Mouse (Mus musculus) gastrocnemius, postnatal 4 days (tissue): ENCODE data around the gene Zbtb16. TPM values are rescaled to one million over a fixed set of nuclear protein-coding genes. Genes with fewer than 3 reads are reported as not detected.

Source experiments
- DNase-seq, 2 experiments: peaks; one replicate each; pipeline ENCODE4 v3.0.0; 2021 to 2022; ENCODE audit warnings: low spot score in 2 of 2, mixed read lengths in 2 of 2
- total RNA-seq, 2 experiments: library from RNA; stranded (reverse); gene quantifications; 2 replicates each; pipeline ENCODE4 v1.2.3; 2021

Gene Zbtb16
- total RNA-seq, 2 experiments from 2014 or later: 13.7 to 16.4 TPM

DNA sequence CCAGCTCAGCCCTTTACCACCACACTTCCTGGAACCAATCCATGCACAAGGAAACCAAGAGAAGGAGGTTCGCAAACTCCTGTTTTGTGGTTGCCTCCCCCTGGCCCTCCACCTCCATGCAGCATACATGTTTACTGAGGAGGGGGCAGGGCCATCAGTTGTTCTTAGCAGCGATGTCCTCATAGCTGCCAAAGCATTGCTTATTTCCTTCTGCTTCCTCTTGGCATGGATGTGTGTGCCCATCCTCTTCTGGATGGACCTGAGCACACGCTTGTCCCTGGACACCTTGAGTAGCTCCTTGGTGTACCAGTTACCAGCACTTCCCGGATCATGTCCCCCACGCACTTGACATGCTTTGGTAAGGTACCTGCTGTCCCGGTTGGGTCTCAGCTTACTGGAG, 64.5 kb downstream of the Zbtb16 start:
- DNase-seq: no peak

- no peak for DNase-seq
Measured at GRCm38 (mm10) chr9:48768965-48769364, 67.1 kb downstream of the Zbtb16 start.

DNA sequence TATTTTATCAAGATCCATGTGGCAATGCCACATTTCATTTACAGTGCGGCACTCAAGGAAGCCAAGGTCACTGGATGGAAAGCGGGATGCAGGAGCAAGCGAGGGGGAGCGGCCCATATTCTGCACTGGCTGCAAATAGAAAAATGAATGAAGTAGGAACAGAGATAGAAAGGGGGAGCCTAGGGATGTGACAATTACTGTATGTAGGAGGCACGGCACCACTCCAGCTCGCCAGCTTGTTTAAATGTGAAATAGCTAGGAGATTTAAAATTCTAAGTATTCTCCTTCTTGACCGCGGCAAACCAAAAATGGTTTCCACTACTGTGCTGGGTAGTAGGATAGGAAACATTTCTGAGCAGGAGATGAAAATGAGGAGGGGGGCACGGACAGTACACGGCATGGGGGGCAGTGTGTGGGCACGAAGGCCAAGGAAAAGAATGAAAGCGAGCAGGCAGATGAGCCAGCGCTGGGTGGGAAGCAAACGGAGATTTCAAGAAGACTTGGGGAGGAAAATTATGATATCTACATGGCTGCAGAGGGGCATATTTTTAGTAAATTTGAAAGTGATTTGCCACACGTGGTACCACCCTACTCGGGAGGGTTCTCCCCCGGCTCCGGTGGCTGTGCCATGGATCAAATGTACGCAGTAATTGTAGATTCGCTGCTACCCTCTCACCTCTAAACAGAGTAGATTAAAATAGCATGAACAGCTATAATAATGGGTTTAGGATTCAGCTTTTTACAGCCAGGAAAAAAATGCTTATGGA, 68.2 kb downstream of the Zbtb16 start:
- DNase-seq: no peak

- DNase-seq: no peak
Measured at GRCm38 (mm10) chr9:48765927-48766326, 70.1 kb downstream of the Zbtb16 start.

DNA sequence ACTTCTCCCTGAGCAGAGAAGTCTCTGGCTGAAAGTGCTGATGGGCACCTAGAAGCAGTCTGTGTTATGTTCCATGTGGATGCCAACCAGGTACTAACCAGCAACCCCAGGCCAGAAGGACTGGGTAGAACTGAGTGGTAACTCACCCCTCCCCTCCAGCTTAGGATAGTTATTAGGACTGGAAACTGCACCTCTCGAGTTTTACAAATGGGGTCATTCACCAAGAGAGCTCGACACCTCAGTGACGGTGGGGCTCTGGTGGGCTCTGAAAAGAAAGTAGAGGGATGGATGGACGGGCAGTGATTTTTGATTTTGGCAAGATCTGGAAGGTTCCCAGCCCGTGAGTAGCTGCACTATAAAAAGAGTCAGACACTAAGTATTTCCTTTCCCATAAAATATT, 71.7 kb downstream of the Zbtb16 start:
- no peak for DNase-seq

- DNase-seq: no peak
Measured at GRCm38 (mm10) chr9:48761732-48762637, 74.0 kb downstream of the Zbtb16 start.

DNA sequence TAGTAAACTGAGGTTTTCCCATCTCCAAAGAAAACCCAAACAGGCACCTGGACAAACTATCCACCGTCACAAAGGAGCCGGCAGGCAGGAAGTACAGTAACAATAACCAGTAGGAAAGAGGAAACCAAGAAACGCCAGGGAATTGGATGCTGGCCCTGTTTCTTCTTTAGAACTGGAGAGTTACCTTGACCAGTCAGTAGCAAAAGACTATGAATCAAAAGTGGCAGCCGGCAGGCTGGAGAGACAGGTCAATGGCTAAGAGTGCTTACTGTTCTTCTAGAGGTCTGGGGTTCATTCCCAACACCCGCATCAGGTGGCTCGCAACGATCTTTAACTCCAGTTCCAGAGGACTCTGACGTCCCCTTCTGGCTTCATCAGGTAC, 74.9 kb downstream of the Zbtb16 start:
- no peak for DNase-seq

DNA sequence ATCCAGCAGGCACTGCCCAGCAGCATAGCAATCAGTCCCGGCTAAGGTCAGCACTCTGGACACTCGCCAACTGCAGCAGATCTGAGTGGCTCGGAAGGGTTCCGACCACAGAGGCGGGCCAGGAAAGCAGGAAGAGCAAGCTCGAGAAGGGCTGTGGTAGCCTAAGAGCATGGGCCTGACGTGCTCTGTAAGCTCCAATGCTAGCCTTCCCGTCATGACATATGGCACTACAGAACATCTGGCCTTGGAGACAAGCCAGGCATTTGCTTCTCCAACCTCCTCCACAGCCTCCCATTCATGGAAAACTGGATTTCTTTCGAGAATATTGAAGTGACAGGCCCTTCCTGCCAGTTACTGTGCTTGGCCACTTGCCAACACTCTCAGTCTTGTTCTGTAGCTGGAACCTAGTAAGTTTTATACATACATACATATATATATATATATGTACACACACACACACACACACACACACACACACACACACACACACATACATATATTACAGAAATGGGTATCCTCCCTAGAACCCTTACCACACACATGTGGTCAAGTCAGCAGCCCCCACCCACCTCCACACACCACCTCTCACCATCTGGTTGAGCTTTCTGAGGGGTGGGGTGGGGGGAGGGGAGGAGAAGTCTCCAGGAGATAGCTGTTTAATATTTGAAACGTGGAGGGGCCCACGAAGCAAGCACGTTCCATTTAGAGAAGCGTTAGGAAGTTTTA, 75.4 kb downstream of the Zbtb16 start:
- DNase-seq: peak in 1 of 2 experiments; percentile 62

- no peak for DNase-seq
Measured at GRCm38 (mm10) chr9:48759098-48759497, 76.9 kb downstream of the Zbtb16 start.

GRCm38 (mm10) chr9:48757650-48758580, 78.1 kb downstream of the Zbtb16 start:
- DNase-seq: no peak

GRCm38 (mm10) chr9:48756261-48756812, 79.7 kb downstream of the Zbtb16 start:
- no peak for DNase-seq

DNA sequence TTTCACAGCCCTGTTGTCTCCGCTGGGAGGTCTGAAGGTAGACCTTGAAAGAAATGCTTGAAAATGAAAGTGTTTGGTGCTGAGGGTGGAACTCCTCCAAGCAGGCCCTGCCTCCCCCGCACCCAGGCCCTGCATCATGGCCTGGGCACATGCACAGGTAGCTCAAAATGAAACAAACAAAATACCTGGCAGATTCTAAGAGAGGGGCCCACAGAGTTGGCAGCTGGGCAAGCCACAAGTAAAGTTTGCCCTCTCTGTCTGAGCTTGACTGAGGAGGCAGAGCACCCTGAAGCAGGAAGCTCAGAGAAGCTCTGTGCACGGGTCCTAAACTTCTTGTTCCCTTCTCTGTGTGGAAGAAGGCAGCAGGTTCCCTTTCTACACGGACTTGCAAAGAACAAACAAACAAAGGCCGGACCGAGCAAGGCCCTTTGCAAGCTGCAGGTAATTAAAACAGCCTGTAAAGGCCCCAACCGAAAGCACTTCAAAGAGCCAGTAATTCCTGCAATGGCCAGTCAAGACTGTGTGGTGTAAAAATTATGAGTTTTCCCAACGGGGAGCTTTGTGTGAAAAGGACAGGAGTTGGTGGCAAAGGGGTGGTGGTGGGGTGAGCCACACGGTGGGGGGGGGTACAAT, 80.5 kb downstream of the Zbtb16 start:
- DNase-seq: no peak

DNA sequence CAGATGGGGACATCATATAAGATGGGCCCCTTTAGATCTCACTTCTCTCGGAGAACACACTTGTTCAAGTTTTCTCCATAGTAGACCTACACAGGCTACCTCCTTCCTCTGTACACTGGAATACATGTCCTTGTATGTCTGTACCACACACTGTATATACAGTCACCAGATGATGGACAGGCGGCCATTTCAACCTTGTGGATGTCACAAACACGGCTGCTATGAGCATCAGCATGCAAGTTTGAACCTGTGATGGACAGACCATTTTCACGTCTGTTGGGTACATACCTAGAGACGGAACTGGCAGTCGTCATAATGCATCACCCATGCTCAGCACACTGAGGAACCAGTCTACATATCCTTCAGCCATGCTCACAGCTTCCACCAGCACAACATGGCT, 81.6 kb downstream of the Zbtb16 start:
- no peak for DNase-seq

DNA sequence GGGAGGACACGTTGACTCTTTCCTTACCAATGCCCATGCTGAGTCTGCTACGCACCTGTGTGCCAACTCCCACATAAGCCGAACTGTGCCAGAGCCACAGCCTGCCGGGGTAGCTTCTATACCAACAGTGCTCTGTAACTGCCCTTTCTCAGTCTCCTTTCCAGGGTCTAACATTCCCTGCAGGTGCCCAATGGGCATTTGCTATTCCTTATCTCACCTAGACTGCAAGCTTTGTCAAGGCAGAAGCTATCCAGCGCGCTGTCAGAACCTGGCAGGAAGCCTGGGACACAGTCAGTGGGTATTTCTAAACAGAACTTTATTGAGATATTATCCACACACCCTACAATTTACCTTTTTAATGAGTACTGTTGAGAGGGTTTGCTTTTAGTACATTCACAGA, 82.1 kb downstream of the Zbtb16 start:
- DNase-seq: no peak

DNA sequence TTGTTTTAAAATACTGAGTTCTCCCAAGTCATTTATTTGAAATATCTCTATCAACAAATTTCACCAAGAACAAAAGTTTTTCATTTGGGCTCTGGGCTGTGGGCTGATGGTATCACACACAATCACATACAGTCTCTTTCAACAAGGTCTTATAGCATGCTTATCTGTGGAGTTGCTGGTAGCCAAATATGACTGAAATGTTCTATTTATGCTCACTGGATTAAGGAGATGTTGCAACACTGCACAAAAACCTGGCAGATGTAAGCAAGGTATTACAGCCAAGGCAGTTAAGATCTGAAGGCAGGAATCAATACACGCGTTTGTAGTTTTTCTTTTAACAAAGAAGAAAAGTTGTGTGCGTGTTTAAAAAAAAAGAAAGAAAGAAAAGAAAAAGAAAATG, 84.1 kb downstream of the Zbtb16 start:
- no peak for DNase-seq

- no peak for DNase-seq
Measured at GRCm38 (mm10) chr9:48749666-48750065, 86.4 kb downstream of the Zbtb16 start.

DNA sequence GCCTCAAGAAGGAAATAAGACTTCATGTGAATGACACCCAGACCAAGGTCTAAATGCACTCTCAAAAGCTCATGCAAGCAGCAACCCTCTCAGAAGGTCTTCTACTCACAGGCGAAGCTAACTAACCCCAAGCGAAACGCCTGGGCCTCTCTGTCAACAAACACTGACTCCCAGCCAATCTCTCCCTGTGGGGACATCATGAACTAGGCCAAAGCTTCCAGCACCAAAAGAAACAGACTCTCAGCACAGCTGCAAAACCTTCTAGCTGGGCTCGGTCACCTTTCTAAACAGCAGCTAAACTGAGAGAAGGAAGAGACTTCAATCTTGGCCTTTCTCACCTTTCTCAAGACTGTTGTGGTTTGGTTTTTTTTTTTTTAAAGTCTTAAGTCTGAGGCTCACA, 86.9 kb downstream of the Zbtb16 start:
- DNase-seq: no peak

DNA sequence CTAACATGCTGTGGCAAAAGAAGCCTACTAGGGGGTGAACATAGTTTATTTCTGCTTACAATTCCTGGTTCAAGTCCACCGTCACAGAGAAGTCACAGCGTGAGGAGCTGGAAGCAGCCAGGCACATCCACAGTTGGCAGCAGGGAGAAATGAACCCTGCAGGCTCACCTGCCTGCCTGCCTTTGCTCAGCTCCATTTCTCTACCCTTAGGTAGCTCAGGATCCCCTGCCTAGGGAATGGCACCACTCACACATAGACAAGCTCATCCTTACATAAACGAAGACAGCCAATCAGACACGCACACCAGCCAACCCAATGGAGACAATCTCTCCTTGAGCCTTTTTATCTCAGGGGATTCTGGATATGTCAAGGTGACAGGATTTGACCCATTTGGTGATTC, 87.3 kb downstream of the Zbtb16 start:
- DNase-seq: no peak

- no peak for DNase-seq
Measured at GRCm38 (mm10) chr9:48748216-48748615, 87.8 kb downstream of the Zbtb16 start.

- no peak for DNase-seq
Measured at GRCm38 (mm10) chr9:48746506-48746905, 89.5 kb downstream of the Zbtb16 start.
